Mouse (Mus musculus) ES-E14 (cell line): ENCODE results near the gene Lmbr1l. TPM values are rescaled to one million over a fixed set of nuclear protein-coding genes. Genes with fewer than 3 reads are reported as not detected.
"Not testable (repeated sequence)": the region's sequence is repeated elsewhere in the genome, so short reads cannot be mapped to it uniquely, and the experiment has no call there.

ENCODE experiments used
- DNase-seq: peaks from one replicate; pipeline ENCODE4 v3.0.0-alpha.2; 2013; ENCODE audit warnings: low read depth, low spot score
- H3K27ac ChIP-seq: 2 replicates; pipeline ENCODE4 v1.5.1; 2012; ENCODE audit warnings: low read depth, mild to moderate bottlenecking, low read length, moderate library complexity, mixed read lengths; ENCODE audit not compliant: poor library complexity, insufficient read depth, severe bottlenecking
- H3K36me3 ChIP-seq: 2 replicates; pipeline ENCODE4 v1.6.1; 2012; ENCODE audit warnings: mild to moderate bottlenecking, low read length, moderate library complexity, mixed read lengths; ENCODE audit not compliant: control insufficient read depth, poor library complexity, insufficient read depth, severe bottlenecking
- H3K4me1 ChIP-seq, 2 experiments: fragments of 150-350 bp in 1 of 2; sonication (generic) in 1 of 2; 2 replicates each; pipeline ENCODE4 v1.6.1; 2012; ENCODE audit warnings: low read length in 2 of 2, mild to moderate bottlenecking in 1 of 2, mixed read lengths in 1 of 2; ENCODE audit not compliant: control insufficient read depth in 2 of 2, insufficient read depth in 2 of 2, poor library complexity in 1 of 2
- H3K4me3 ChIP-seq, 2 experiments: fragments of 150-350 bp in 1 of 2; sonication (generic) in 1 of 2; 2 replicates each; pipeline ENCODE4 v1.5.1; 2012; ENCODE audit warnings: low read length in 2 of 2, low read depth in 1 of 2, mild to moderate bottlenecking in 1 of 2, mixed read lengths in 1 of 2; ENCODE audit not compliant: insufficient read depth in 1 of 2, poor library complexity in 1 of 2, severe bottlenecking in 1 of 2
- H3K9ac ChIP-seq: 2 replicates; pipeline ENCODE4 v1.6.1; 2012; ENCODE audit warnings: low read depth, mild to moderate bottlenecking, low read length, mixed read lengths; ENCODE audit not compliant: poor library complexity, insufficient read depth, severe bottlenecking
- H3K9me3 ChIP-seq: fragments of 150-350 bp; sonication (generic); 2 replicates; pipeline ENCODE4 v1.6.1; 2012; ENCODE audit warnings: low read depth, mild to moderate bottlenecking, low read length; ENCODE audit not compliant: control insufficient read depth, insufficient read depth
- CHD2 ChIP-seq: IDR thresholded peaks from 2 replicates; pipeline ENCODE4 v1.6.1; 2014; ENCODE audit warnings: mild to moderate bottlenecking, low read depth, low read length, inconsistent platforms
- HCFC1 ChIP-seq: IDR thresholded peaks from 2 replicates; pipeline ENCODE4 v1.6.1; 2012; ENCODE audit warnings: low read length, inconsistent platforms, borderline replicate concordance; ENCODE audit not compliant: insufficient read depth
- MAFK ChIP-seq: IDR thresholded peaks from 2 replicates; pipeline ENCODE4 v1.6.1; 2014; ENCODE audit warnings: mild to moderate bottlenecking, low read depth, low read length, inconsistent platforms; ENCODE audit not compliant: insufficient read depth
- ZC3H11A ChIP-seq: IDR thresholded peaks from 2 replicates; pipeline ENCODE4 v1.6.1; 2012; ENCODE audit warnings: low read depth, mild to moderate bottlenecking, inconsistent platforms, low read length, borderline replicate concordance
- ZNF384 ChIP-seq: IDR thresholded peaks from 2 replicates; pipeline ENCODE4 v1.6.1; 2012; ENCODE audit warnings: low read depth, low read length, inconsistent platforms
- in situ Hi-C, 2 experiments: fragments of 600-800 bp; cut with MboI; formaldehyde crosslinking; loops; one replicate each; pipeline ENCODE4 v1.15.1; 2025; ENCODE audit warnings: low sequenced_read_pairs in 2 of 2, inconsistent platforms in 1 of 2; ENCODE audit not compliant: unreplicated experiment in 2 of 2
- total RNA-seq: library from RNA; depleted of rRNA; stranded (reverse); fragments of 300-350 nt; gene quantifications from 2 replicates; pipeline ENCODE4 v1.2.3, GENCODE M21; 2012

Gene Lmbr1l
- total RNA-seq, 1 experiment = 55.1 TPM

- H3K9ac ChIP-seq = peak overlapping the region; percentile 85
- in situ Hi-C loops = no loop called here
- no peak for DNase-seq
- H3K9me3 ChIP-seq = no peaks in the 10 kb centered on the region
- H3K4me1 ChIP-seq = peaks cover 7 to 11% of the 10 kb centered on the region in 2 experiments; a peak in 3 of 4 replicates
- H3K36me3 ChIP-seq = peaks cover 10% of the 10 kb centered on the region
- TF ChIP-seq CHD2 = peak; percentile 43; the same call in 1 of the 2 replicates
- peak; percentile 62; the same call in 1 of the 2 replicates for TF ChIP-seq ZNF384
- TF ChIP-seq MAFK = no peak
- no peak for TF ChIP-seq HCFC1
- H3K27ac ChIP-seq = peak overlapping the region; percentile 86
- H3K4me3 ChIP-seq = peak overlapping the region; percentile 78 to 91
These were observed 34.8 kb upstream of the Lmbr1l start for GRCm38 (mm10) chr15:98952751-98953400.

GRCm38 (mm10) chr15:98952063-98952455, 34.0 kb upstream of the Lmbr1l start:
- TF ChIP-seq ZNF384 (no peak), MAFK (no peak), ZC3H11A (no peak), CHD2 (no peak), HCFC1 (no peak)
- no peaks in the 10 kb centered on the region for H3K9me3 ChIP-seq
- peak overlapping the region; percentile 41 to 78 for H3K4me3 ChIP-seq
- in situ Hi-C loops = no loop called here
- no peak overlapping the region for H3K27ac ChIP-seq
- no peak for DNase-seq
- H3K36me3 ChIP-seq = peaks cover 10% of the 10 kb centered on the region
- no peak overlapping the region for H3K9ac ChIP-seq
- peaks cover 7 to 11% of the 10 kb centered on the region in 2 experiments; a peak in 3 of 4 replicates for H3K4me1 ChIP-seq

GRCm38 (mm10) chr15:98951122-98952062, 33.4 kb upstream of the Lmbr1l start:
- H3K4me3 ChIP-seq, H3K27ac ChIP-seq, H3K36me3 ChIP-seq, H3K9ac ChIP-seq, DNase-seq, H3K9me3 ChIP-seq, in situ Hi-C loops: not testable (repeated sequence)
- peaks cover 7 to 11% of the 10 kb centered on the region in 2 experiments; a peak in 3 of 4 replicates for H3K4me1 ChIP-seq

GRCm38 (mm10) chr15:98949607-98949892, 31.5 kb upstream of the Lmbr1l start:
- Histone ChIP-seq H3K4me3 (no peak overlapping the region), H3K4me1 (peaks cover 7 to 9% of the 10 kb centered on the region in 2 experiments; a peak in 3 of 4 replicates), H3K27ac (no peak overlapping the region), H3K9me3 (no peaks in the 10 kb centered on the region), H3K9ac (no peak overlapping the region), H3K36me3 (peaks cover 10% of the 10 kb centered on the region)
- TF ChIP-seq CHD2 = no peak
- DNase-seq = no peak
- in situ Hi-C loops = no loop called here
